Mouse (Mus musculus): ENCODE data around the gene Wdpcp. TPM values are rescaled to one million over a fixed set of nuclear protein-coding genes. Genes with fewer than 3 reads are reported as not detected.
"Not testable (repeated sequence)": the region's sequence is repeated elsewhere in the genome, so short reads cannot be mapped to it uniquely, and the experiment has no call there.

The Wdpcp gene
- not detected in 2 replicates for polyA plus RNA-seq (2012; ENCODE audit: insufficient read depth, insufficient read length, low replicate concordance, missing spikeins)

GRCm38 (mm10) chr11:21571700-21572381 lies at the start of gene Wdpcp, which contains the start of gene Mdh1:
Wdpcp (plus strand) TSS chr11:21572235.
Mdh1 (minus strand) TSS chr11:21572367.
- H3K4me1 ChIP-seq (ENCODE audit: control insufficient read depth, insufficient read depth, low read length): no peaks in the 10 kb centered on the region
- H3K4me3 ChIP-seq (ENCODE audit: insufficient read depth, low read depth, low read length): peak within 1 kb of the TSS; percentile 81
- peak within 1 kb of the TSS; percentile 94 for H3K27ac ChIP-seq (ENCODE audit: insufficient read depth, low read depth, low read length)
- WGBS: under 1% methylated on average over 42 of the region's 42 CpGs
- TF ChIP-seq CTCF (IDR thresholded peaks at IDR 0.05; ENCODE audit: insufficient read depth, low read depth, low read length) (no peak), POLR2A (IDR thresholded peaks at IDR 0.05; ENCODE audit: insufficient read depth, low read depth, low read length) (peak; percentile 63)

- TF ChIP-seq CTCF (IDR thresholded peaks at IDR 0.05; ENCODE audit: insufficient read depth, low read depth, low read length): no peak
- TF ChIP-seq POLR2A (IDR thresholded peaks at IDR 0.05; ENCODE audit: insufficient read depth, low read depth, low read length): no peak
- no peaks in the 10 kb centered on the region for H3K4me1 ChIP-seq (ENCODE audit: control insufficient read depth, insufficient read depth, low read length)
- WGBS: 66% methylated on average over 2 of the region's 2 CpGs
Observed at GRCm38 (mm10) chr11:21528676-21529394, 43.2 kb upstream of the Wdpcp start.

GRCm38 (mm10) chr11:21530856-21531255 lies 41.2 kb upstream of the Wdpcp start:
- not testable (repeated sequence) for H3K27ac ChIP-seq (ENCODE audit: insufficient read depth, low read depth, low read length); H3K4me1 ChIP-seq (ENCODE audit: control insufficient read depth, insufficient read depth, low read length); H3K4me3 ChIP-seq (ENCODE audit: insufficient read depth, low read depth, low read length)
- 86% methylated on average over 2 of the region's 2 CpGs for WGBS

More at GRCm38 (mm10) chr11:21528676-21529394, 43.2 kb upstream of the Wdpcp start:
- H3K27ac ChIP-seq (ENCODE audit: insufficient read depth, low read depth, low read length): no peak overlapping the region
- H3K4me3 ChIP-seq (ENCODE audit: insufficient read depth, low read depth, low read length): no peak overlapping the region

- no peak overlapping the region for H3K27ac ChIP-seq (ENCODE audit: insufficient read depth, low read depth, low read length)
- TF ChIP-seq POLR2A (IDR thresholded peaks at IDR 0.05; ENCODE audit: insufficient read depth, low read depth, low read length): no peak
- no peak for TF ChIP-seq CTCF (IDR thresholded peaks at IDR 0.05; ENCODE audit: insufficient read depth, low read depth, low read length)
- no peaks in the 10 kb centered on the region for H3K4me1 ChIP-seq (ENCODE audit: control insufficient read depth, insufficient read depth, low read length)
- WGBS: 71% methylated on average over 2 of the region's 2 CpGs
- H3K4me3 ChIP-seq (ENCODE audit: insufficient read depth, low read depth, low read length): no peak overlapping the region
Observed at GRCm38 (mm10) chr11:21540072-21540471, 32.0 kb upstream of the Wdpcp start.

- WGBS: 98% methylated on average over 2 of the region's 2 CpGs
- no peak overlapping the region for H3K27ac ChIP-seq (ENCODE audit: insufficient read depth, low read depth, low read length)
Observed at GRCm38 (mm10) chr11:21540622-21541021, 31.4 kb upstream of the Wdpcp start.

GRCm38 (mm10) chr11:21542731-21543130 lies 29.3 kb upstream of the Wdpcp start:
- WGBS: 84% methylated on average over 5 of the region's 5 CpGs
- no peak for TF ChIP-seq CTCF (IDR thresholded peaks at IDR 0.05; ENCODE audit: insufficient read depth, low read depth, low read length)
- TF ChIP-seq POLR2A (IDR thresholded peaks at IDR 0.05; ENCODE audit: insufficient read depth, low read depth, low read length): no peak
- no peak overlapping the region for H3K4me3 ChIP-seq (ENCODE audit: insufficient read depth, low read depth, low read length)
- no peaks in the 10 kb centered on the region for H3K4me1 ChIP-seq (ENCODE audit: control insufficient read depth, insufficient read depth, low read length)
- H3K27ac ChIP-seq (ENCODE audit: insufficient read depth, low read depth, low read length): no peak overlapping the region

More at GRCm38 (mm10) chr11:21540622-21541021, 31.4 kb upstream of the Wdpcp start:
- no peaks in the 10 kb centered on the region for H3K4me1 ChIP-seq (ENCODE audit: control insufficient read depth, insufficient read depth, low read length)
- TF ChIP-seq POLR2A (IDR thresholded peaks at IDR 0.05; ENCODE audit: insufficient read depth, low read depth, low read length) (no peak), CTCF (IDR thresholded peaks at IDR 0.05; ENCODE audit: insufficient read depth, low read depth, low read length) (no peak)
- no peak overlapping the region for H3K4me3 ChIP-seq (ENCODE audit: insufficient read depth, low read depth, low read length)

GRCm38 (mm10) chr11:21545021-21545420 lies 27.0 kb upstream of the Wdpcp start:
- TF ChIP-seq POLR2A (IDR thresholded peaks at IDR 0.05; ENCODE audit: insufficient read depth, low read depth, low read length): no peak
- no peak for TF ChIP-seq CTCF (IDR thresholded peaks at IDR 0.05; ENCODE audit: insufficient read depth, low read depth, low read length)
- H3K27ac ChIP-seq (ENCODE audit: insufficient read depth, low read depth, low read length): no peak overlapping the region
- no peak overlapping the region for H3K4me3 ChIP-seq (ENCODE audit: insufficient read depth, low read depth, low read length)
- no peaks in the 10 kb centered on the region for H3K4me1 ChIP-seq (ENCODE audit: control insufficient read depth, insufficient read depth, low read length)
- 75% methylated on average over 2 of the region's 2 CpGs for WGBS

- Histone ChIP-seq H3K27ac (ENCODE audit: insufficient read depth, low read depth, low read length) (no peak overlapping the region), H3K4me1 (ENCODE audit: control insufficient read depth, insufficient read depth, low read length) (no peaks in the 10 kb centered on the region), H3K4me3 (ENCODE audit: insufficient read depth, low read depth, low read length) (no peak overlapping the region)
- TF ChIP-seq POLR2A (IDR thresholded peaks at IDR 0.05; ENCODE audit: insufficient read depth, low read depth, low read length): no peak
- no peak for TF ChIP-seq CTCF (IDR thresholded peaks at IDR 0.05; ENCODE audit: insufficient read depth, low read depth, low read length)
Observed at GRCm38 (mm10) chr11:21545951-21546350, 26.1 kb upstream of the Wdpcp start.

GRCm38 (mm10) chr11:21546671-21547070 lies 25.4 kb upstream of the Wdpcp start:
- Histone ChIP-seq H3K4me1 (ENCODE audit: control insufficient read depth, insufficient read depth, low read length) (no peaks in the 10 kb centered on the region), H3K27ac (ENCODE audit: insufficient read depth, low read depth, low read length) (no peak overlapping the region), H3K4me3 (ENCODE audit: insufficient read depth, low read depth, low read length) (no peak overlapping the region)
- TF ChIP-seq POLR2A (IDR thresholded peaks at IDR 0.05; ENCODE audit: insufficient read depth, low read depth, low read length): no peak
- TF ChIP-seq CTCF (IDR thresholded peaks at IDR 0.05; ENCODE audit: insufficient read depth, low read depth, low read length): no peak
- WGBS: 63% methylated on average over 1 of the region's 1 CpGs

All from olfactory bulb, adult 2 months (tissue).